Mouse (Mus musculus) midbrain, embryonic 14.5 days (tissue): Measurements from ENCODE around the gene Cdk2ap1. TPM values are rescaled to one million over a fixed set of nuclear protein-coding genes. Genes with fewer than 3 reads are reported as not detected.
"Not testable (repeated sequence)": the region's sequence is repeated elsewhere in the genome, so short reads cannot be mapped to it uniquely, and the experiment has no call there.

Source experiments
- ATAC-seq: fragments of 200-750 bp; cut with Nextera tagmentation; 2 replicates; pipeline ENCODE4 v1.8.0; 2017; ENCODE audit warnings: moderate number of reproducible peaks, moderate library complexity; ENCODE audit not compliant: low FRiP score, low TSS enrichment
- DNase-seq: peaks from one replicate; pipeline ENCODE4 v3.0.0-alpha.2; 2015
- H3K27ac ChIP-seq: fragments of 300-500 bp; sonication (generic); replicated peaks from 2 replicates; pipeline ENCODE4 v1.5.1; 2014; ENCODE audit warnings: mild to moderate bottlenecking, low read depth, low read length, moderate library complexity
- H3K27me3 ChIP-seq: fragments of 300-500 bp; sonication (generic); 2 replicates; pipeline ENCODE4 v1.6.1; 2014; ENCODE audit warnings: low read length, control low read depth, mixed read lengths; ENCODE audit not compliant: control insufficient read depth, insufficient read depth
- H3K36me3 ChIP-seq: fragments of 300-500 bp; sonication (generic); 2 replicates; pipeline ENCODE4 v1.6.1; 2014; ENCODE audit warnings: low read length, control low read depth; ENCODE audit not compliant: control insufficient read depth, insufficient read depth
- H3K4me1 ChIP-seq: fragments of 300-500 bp; sonication (generic); 2 replicates; pipeline ENCODE4 v1.6.1; 2014; ENCODE audit warnings: mild to moderate bottlenecking, antibody characterized with exemption, low read length, control low read depth; ENCODE audit not compliant: control insufficient read depth, insufficient read depth
- H3K4me2 ChIP-seq: fragments of 300-500 bp; sonication (generic); 2 replicates; pipeline ENCODE4 v1.6.1; 2014; ENCODE audit warnings: mild to moderate bottlenecking, low read length, moderate library complexity
- H3K4me3 ChIP-seq: fragments of 300-500 bp; sonication (generic); replicated peaks from 2 replicates; pipeline ENCODE4 v1.5.1; 2014; ENCODE audit warnings: low read depth, low read length
- H3K9ac ChIP-seq: fragments of 300-500 bp; sonication (generic); replicated peaks from 2 replicates; pipeline ENCODE4 v1.6.1; 2014; ENCODE audit warnings: mild to moderate bottlenecking, low read length, moderate library complexity
- H3K9me3 ChIP-seq: fragments of 300-500 bp; sonication (generic); 2 replicates; pipeline ENCODE4 v1.6.1; 2016; ENCODE audit warnings: low read length, control low read depth, mixed read lengths; ENCODE audit not compliant: control insufficient read depth
- WGBS: fragments of 180-500 bp; shearing (Covaris S2); extraction: QIAGEN DNeasy Blood & Tissue Kit; methylation state at CpG from one replicate; pipeline ENCODE4 v1.1.7; 2014; 5-methylcytosine and 5-hydroxymethylcytosine counted together
- polyA plus RNA-seq: library from polyadenylated mRNA; unstranded; fragments of >200 nt; fragmentation: Nextera tagmentation; extraction: Ambion mirVana; gene quantifications from 2 replicates; pipeline ENCODE4 v1.2.1, GENCODE M21; 2014

Gene Cdk2ap1
- polyA plus RNA-seq, 1 experiment from 2014 or later, result 76.7 TPM

GRCm38 (mm10) chr5:124341753-124342339, 21.0 kb downstream of the Cdk2ap1 start:
- DNase-seq, H3K4me3 ChIP-seq, H3K9ac ChIP-seq, H3K4me1 ChIP-seq, H3K9me3 ChIP-seq, H3K27ac ChIP-seq, H3K4me2 ChIP-seq, H3K27me3 ChIP-seq, ATAC-seq: not testable (repeated sequence)
- H3K36me3 ChIP-seq, result peaks cover 30% of the 10 kb centered on the region
- WGBS, result 80% methylated on average over 6 of the region's 6 CpGs

- H3K4me2 ChIP-seq, result no peak overlapping the region
- H3K4me3 ChIP-seq, result no peak overlapping the region
- H3K9me3 ChIP-seq, result no peaks in the 10 kb centered on the region
- WGBS, result 91% methylated on average over 8 of the region's 8 CpGs
- 0 out of 2 replicates have a peak, but pooled peaks cover 6% of the 10 kb centered on the region for H3K36me3 ChIP-seq
- DNase-seq (no peak), ATAC-seq (no peak)
- no peak overlapping the region for H3K27ac ChIP-seq
- no peak overlapping the region for H3K9ac ChIP-seq
- H3K4me1 ChIP-seq, result 0 out of 2 replicates have a peak, but pooled peaks cover 3% of the 10 kb centered on the region
- H3K27me3 ChIP-seq, result no peaks in the 10 kb centered on the region
These were observed 24.1 kb downstream of the Cdk2ap1 start for GRCm38 (mm10) chr5:124338791-124339190.

DNA sequence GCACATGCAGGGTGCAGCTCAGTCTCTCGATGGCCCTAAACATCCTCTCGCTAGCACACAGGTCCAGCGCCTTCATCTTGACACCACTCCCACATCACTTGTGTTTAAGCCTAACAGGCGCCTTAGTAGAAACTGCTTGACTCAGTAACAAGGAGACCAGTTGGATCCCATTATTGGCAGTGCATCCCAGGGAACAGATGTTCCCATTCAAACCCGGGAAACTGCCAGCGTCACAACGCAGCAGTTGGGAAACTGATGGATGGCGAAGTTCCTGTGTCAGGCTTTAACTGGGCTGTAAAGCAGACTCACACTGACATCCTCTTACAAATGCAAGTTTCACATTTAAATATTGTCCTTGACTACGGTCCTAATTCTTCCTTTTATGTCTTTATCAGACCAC, 25.0 kb downstream of the Cdk2ap1 start:
- H3K4me2 ChIP-seq, result no peak overlapping the region
- no peaks in the 10 kb centered on the region for H3K9me3 ChIP-seq
- H3K27me3 ChIP-seq, result no peaks in the 10 kb centered on the region
- DNase-seq (peak; percentile 31), ATAC-seq (no peak)
- 0 out of 2 replicates have a peak, but pooled peaks cover 6% of the 10 kb centered on the region for H3K36me3 ChIP-seq
- H3K4me3 ChIP-seq, result no peak overlapping the region
- no peak overlapping the region for H3K9ac ChIP-seq
- WGBS, result 58% methylated on average over 9 of the region's 9 CpGs
- H3K27ac ChIP-seq, result peak overlapping the region; percentile 22; the same call in 1 of the 2 replicates
- 0 out of 2 replicates have a peak, but pooled peaks cover 6% of the 10 kb centered on the region for H3K4me1 ChIP-seq

- no peak overlapping the region for H3K27ac ChIP-seq
- WGBS, result 90% methylated on average over 9 of the region's 9 CpGs
- no peak overlapping the region for H3K4me2 ChIP-seq
- no peaks in the 10 kb centered on the region for H3K27me3 ChIP-seq
- H3K36me3 ChIP-seq, result 0 out of 2 replicates have a peak, but pooled peaks cover 6% of the 10 kb centered on the region
- no peak for ATAC-seq
- no peak overlapping the region for H3K4me3 ChIP-seq
- 0 out of 2 replicates have a peak, but pooled peaks cover 6% of the 10 kb centered on the region for H3K4me1 ChIP-seq
- no peaks in the 10 kb centered on the region for H3K9me3 ChIP-seq
- no peak overlapping the region for H3K9ac ChIP-seq
- DNase-seq, result no peak
These were observed 25.8 kb downstream of the Cdk2ap1 start for GRCm38 (mm10) chr5:124337103-124337502.

DNA sequence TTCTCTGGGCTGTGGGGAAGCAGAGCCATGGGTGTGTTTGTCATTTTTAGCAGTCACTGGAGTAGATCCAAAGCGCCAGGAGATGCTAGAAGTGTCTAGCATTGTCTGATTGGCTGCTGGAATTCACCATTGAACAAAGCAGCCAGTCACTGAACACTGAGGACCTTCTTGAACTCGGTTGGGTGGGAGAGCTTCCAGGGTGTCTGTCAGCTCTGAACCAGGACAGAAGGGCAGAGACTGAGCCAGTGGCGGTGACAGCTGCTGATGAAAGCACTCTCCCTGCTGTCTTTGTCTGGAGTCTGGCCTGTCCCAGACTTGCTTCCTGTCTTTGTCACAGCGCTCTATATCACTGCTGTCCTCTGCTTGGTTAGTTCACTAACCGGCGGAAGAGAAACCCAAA, 28.5 kb downstream of the Cdk2ap1 start:
- no peak overlapping the region for H3K4me2 ChIP-seq
- H3K36me3 ChIP-seq, result 0 out of 2 replicates have a peak, but pooled peaks cover 6% of the 10 kb centered on the region
- H3K4me1 ChIP-seq, result 0 out of 2 replicates have a peak, but pooled peaks cover 6% of the 10 kb centered on the region
- ATAC-seq, result peak; percentile 74; the same call in 1 of the 2 replicates
- H3K27ac ChIP-seq, result peak overlapping the region; percentile 81
- DNase-seq, result peak; percentile 73
- H3K9ac ChIP-seq, result peak overlapping the region; percentile 34
- no peaks in the 10 kb centered on the region for H3K9me3 ChIP-seq
- H3K4me3 ChIP-seq, result no peak overlapping the region
- no peaks in the 10 kb centered on the region for H3K27me3 ChIP-seq
- WGBS, result 26% methylated on average over 6 of the region's 6 CpGs

DNA sequence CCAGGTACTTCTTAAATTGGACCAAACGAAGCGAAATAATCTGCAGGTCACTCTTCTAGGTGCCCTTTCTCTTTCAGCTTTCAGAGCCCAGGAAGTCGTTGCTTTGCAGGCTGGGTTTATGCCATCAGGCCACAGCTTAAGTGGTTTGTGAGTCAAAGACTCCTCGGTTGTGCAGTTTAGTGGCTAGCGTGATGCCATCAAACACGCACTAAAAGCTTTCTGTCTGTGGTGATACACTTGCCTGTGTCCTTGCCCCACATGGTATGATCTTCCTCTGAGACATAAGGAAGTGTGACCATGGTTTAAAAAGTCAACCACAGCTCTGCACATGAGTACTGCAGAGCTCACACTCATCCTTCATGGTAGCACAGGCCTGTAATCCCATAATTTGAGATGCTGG, 32.8 kb downstream of the Cdk2ap1 start:
- Histone ChIP-seq H3K27me3 (no peaks in the 10 kb centered on the region), H3K27ac (no peak overlapping the region), H3K4me1 (peaks cover 21% of the 10 kb centered on the region), H3K9ac (no peak overlapping the region), H3K9me3 (no peaks in the 10 kb centered on the region), H3K4me2 (no peak overlapping the region), H3K4me3 (no peak overlapping the region), H3K36me3 (no peaks in the 10 kb centered on the region)
- ATAC-seq (no peak), DNase-seq (no peak)
- 91% methylated on average over 6 of the region's 6 CpGs for WGBS

DNA sequence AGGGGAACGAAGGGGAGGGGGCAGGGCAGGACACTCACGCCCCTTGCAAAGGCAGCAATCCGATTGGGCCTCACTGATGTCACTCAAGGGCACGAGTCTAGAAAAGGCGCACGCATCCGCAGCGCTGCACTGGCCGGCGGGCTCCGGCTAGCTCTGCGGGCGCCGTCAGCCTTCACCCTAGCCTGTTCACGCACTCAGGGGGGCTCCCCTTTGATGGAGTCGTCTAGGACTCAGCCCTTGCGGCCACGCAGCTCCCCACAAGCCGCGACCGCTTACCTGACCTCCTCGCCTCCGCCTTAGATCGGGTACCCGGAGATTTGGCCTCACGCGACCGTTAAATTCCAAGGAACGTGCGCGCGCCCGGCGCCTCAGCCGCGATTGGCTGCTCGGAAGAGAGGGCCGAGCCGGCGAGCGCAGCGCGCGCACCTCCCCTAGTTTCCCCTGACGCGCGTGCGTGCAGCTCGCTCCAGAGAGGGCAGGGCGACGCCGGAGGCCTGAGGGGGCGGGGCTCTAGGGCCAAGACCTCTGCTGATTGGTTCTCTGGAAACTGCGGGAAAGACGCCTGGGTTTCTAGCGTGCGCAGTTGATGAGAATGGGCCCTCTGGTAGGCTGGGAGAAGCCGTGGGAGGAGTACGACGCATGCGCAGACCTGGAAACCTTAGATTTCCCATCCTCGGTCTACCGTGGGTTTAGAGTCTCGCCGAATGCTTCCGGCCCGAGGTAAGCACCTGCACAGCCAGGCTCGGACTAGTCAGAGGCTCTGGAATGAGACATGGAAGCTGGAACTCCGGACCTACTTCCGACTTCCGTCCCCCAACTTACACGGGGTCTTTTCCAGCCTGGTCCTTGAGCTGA, 35.1 kb downstream of the Cdk2ap1 start, which contains the start of the genes Mphosph9 and 2810006K23Rik:
Mphosph9 (minus strand) TSS at position 463 of the 855 bp plus-strand sequence.
2810006K23Rik (plus strand) TSS at position 580 of the 855 bp plus-strand sequence.
- under 1% methylated on average over 72 of the region's 72 CpGs for WGBS
- Histone ChIP-seq H3K4me2 (peak within 1 kb of the TSS; percentile 92), H3K4me3 (peak within 1 kb of the TSS; percentile 57), H3K9ac (peak within 1 kb of the TSS; percentile 73), H3K9me3 (no peaks in the 10 kb centered on the region), H3K4me1 (peaks cover 15% of the 10 kb centered on the region), H3K27me3 (no peaks in the 10 kb centered on the region), H3K36me3 (0 out of 2 replicates have a peak, but pooled peaks cover 16% of the 10 kb centered on the region), H3K27ac (peak within 1 kb of the TSS; percentile 96)
- DNase-seq, result peak; percentile 100
- peak; percentile 98 for ATAC-seq

DNA sequence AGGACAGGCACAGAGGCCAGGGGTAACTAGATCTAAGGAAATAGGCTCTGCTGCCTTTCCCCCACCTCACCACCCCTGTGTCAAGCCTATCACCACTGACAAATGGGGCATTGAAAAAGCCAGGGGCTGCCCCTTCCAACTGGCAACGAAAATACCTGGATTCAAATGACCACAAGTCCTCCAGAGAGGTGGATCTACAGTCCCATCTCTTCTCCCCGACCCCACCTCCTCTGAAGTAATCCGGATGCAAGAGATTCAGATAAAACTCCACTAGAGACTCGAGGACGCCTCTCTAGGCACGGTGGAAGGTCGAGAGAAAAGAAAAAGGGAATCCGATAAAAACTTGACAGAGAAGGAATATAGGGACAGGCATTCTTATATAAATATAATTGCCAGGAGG, 36.1 kb downstream of the Cdk2ap1 start:
- DNase-seq (no peak), ATAC-seq (no peak)
- under 1% methylated on average over 8 of the region's 8 CpGs for WGBS
- Histone ChIP-seq H3K4me3 (peak overlapping the region; percentile 57), H3K27me3 (no peaks in the 10 kb centered on the region), H3K9ac (peak overlapping the region; percentile 73), H3K4me2 (peak overlapping the region; percentile 68), H3K36me3 (0 out of 2 replicates have a peak, but pooled peaks cover 17% of the 10 kb centered on the region), H3K27ac (peak overlapping the region; percentile 96), H3K4me1 (peaks cover 15% of the 10 kb centered on the region), H3K9me3 (no peaks in the 10 kb centered on the region)
